ENCODE assay signal across 18 mouse cellular contexts in genomic region chr5:99742874-99743273, GRCm38 (mm10).
"Had no signal": no experiment of that assay in that cellular context is flagged by ENCODE, and none has a peak within 500 bp of the region (broad histone marks: within the 10 kb centered on the region; RNA-seq: fewer than 3 reads in every experiment).

No protein-coding gene starts in this region.

- H3K27me3 ChIP-seq: liver, embryonic 15.5 days; lung, embryonic 15.5 days; midbrain, embryonic 15.5 days; neural tube, embryonic 12.5 days; stomach, embryonic 15.5 days had no signal

- H3K9ac ChIP-seq: liver, embryonic 15.5 days; liver, postnatal 0 days; lung, embryonic 15.5 days; midbrain, embryonic 15.5 days; neural tube, embryonic 12.5 days; stomach, embryonic 15.5 days had no signal

- DNase-seq: liver, postnatal 0 days; lung, adult 2 months; lung, postnatal 14 days; lung, postnatal 36 days; right cerebral cortex, postnatal 14 days; thymus, adult 2 months; thymus, postnatal 25 days; thymus, postnatal 4 days had no signal

- H3K36me3 ChIP-seq: liver, embryonic 15.5 days; lung, embryonic 15.5 days; midbrain, embryonic 15.5 days; neural tube, embryonic 12.5 days; stomach, embryonic 15.5 days had no signal

- H3K27ac ChIP-seq: liver, embryonic 15.5 days; lung, embryonic 15.5 days; macrophage; midbrain, embryonic 15.5 days; neural tube, embryonic 12.5 days; stomach, embryonic 15.5 days; stomach, postnatal 0 days had no signal

- H3K4me2 ChIP-seq: liver, embryonic 15.5 days; lung, embryonic 15.5 days; midbrain, embryonic 11.5 days; midbrain, embryonic 15.5 days; neural tube, embryonic 12.5 days; stomach, embryonic 15.5 days had no signal

- H3K4me1 ChIP-seq: liver, embryonic 15.5 days; lung, embryonic 15.5 days; megakaryocyte, embryonic 14.5 days; stomach, embryonic 15.5 days had no signal

- ATAC-seq: liver, postnatal 0 days; lung, postnatal 0 days; midbrain, embryonic 15.5 days had no signal

- H3K9me3 ChIP-seq: liver, embryonic 15.5 days; lung, embryonic 15.5 days; megakaryocyte, embryonic 14.5 days; midbrain, embryonic 15.5 days; neural tube, embryonic 12.5 days; stomach, embryonic 15.5 days had no signal

- H3K4me3 ChIP-seq: liver, embryonic 15.5 days; lung, embryonic 15.5 days; megakaryocyte, embryonic 14.5 days; midbrain, embryonic 15.5 days; neural tube, embryonic 12.5 days; stomach, embryonic 15.5 days had no signal
